In genomic region chr6:127925915-127926314, GRCm38 (mm10) we compare ENCODE assay signal across 9 mouse cellular contexts. TPM values are rescaled to one million over a fixed set of nuclear protein-coding genes. Genes with fewer than 3 reads are reported as not detected.
A peak's percentile ranks its signal among the peaks of the same experiment; 100 is the strongest.
DNase-seq lines count a peak whose midpoint lies in the region; ATAC-seq and TF ChIP-seq lines count a peak whose summit lies in the region.
"Had no signal": no experiment of that assay in that cellular context is flagged by ENCODE, and none has a peak within 500 bp of the region (broad histone marks: within the 10 kb centered on the region; RNA-seq: fewer than 3 reads in every experiment).

No protein-coding gene starts in this region.

- no peak overlapping the region for H3K4me3 ChIP-seq in embryonic facial prominence, embryonic 13.5 days
- H3K4me3 ChIP-seq in embryonic facial prominence, embryonic 10.5 days: no peak overlapping the region
- no peak overlapping the region for H3K4me3 ChIP-seq in layer of hippocampus, adult 2 months
- H3K4me3 ChIP-seq in neural tube, embryonic 13.5 days: no peak overlapping the region
- no peak overlapping the region for H3K4me3 ChIP-seq in lung, adult 2 months (replicated peaks; ENCODE audit: extremely low read depth, low read depth, low read length)
- H3K4me3 ChIP-seq: heart, embryonic 13.5 days had no signal

- H3K27ac ChIP-seq in embryonic facial prominence, embryonic 13.5 days: no peak overlapping the region
- no peak overlapping the region; the same call in 1 of the 2 replicates for H3K27ac ChIP-seq in embryonic facial prominence, embryonic 10.5 days (replicated peaks)
- peak overlapping the region; percentile 78 for H3K27ac ChIP-seq in layer of hippocampus, adult 2 months
- H3K27ac ChIP-seq in neural tube, embryonic 13.5 days (replicated peaks): 0 out of 2 replicates have a peak overlapping the region, but pooled peaks have one; percentile 38
- H3K27ac ChIP-seq: heart, embryonic 13.5 days had no signal

- ATAC-seq in embryonic facial prominence, embryonic 13.5 days (ENCODE audit: insufficient number of reproducible peaks, insufficient read depth, low FRiP score, low TSS enrichment, low read depth): no peak
- peak; percentile 64; the same call in 1 of the 2 replicates for ATAC-seq in neural tube, embryonic 13.5 days (ENCODE audit: low read depth)
- no peak for ATAC-seq in megakaryocyte-erythroid progenitor cell, adult 5-6 weeks (replicated peaks; ENCODE audit: low FRiP score, low TSS enrichment, poor library complexity, severe bottlenecking)

- TF ChIP-seq POLR2A in lung, adult 2 months (IDR thresholded peaks at IDR 0.05; ENCODE audit: borderline replicate concordance, extremely low read depth, low read depth, low read length): no peak

- no peak for TF ChIP-seq CTCF in layer of hippocampus, adult 2 months (conservative IDR thresholded peaks at IDR 0.05)
- no peak for TF ChIP-seq CTCF in lung, adult 2 months (IDR thresholded peaks at IDR 0.05; ENCODE audit: insufficient read depth, low read length)

- no peak for DNase-seq in embryonic facial prominence, embryonic 10.5 days (ENCODE audit: low spot score)
- DNase-seq in cerebellum, postnatal 14 days: peak; percentile 37 to 43
- peak; percentile 81 to 85 for DNase-seq in layer of hippocampus, adult 2 months (ENCODE audit: low spot score in 2 of 2)
- DNase-seq in spleen, postnatal 4 days (ENCODE audit: low spot score in 2 of 2): no peak
- DNase-seq in lung, adult 2 months: no peak

- H3K9me3 ChIP-seq in embryonic facial prominence, embryonic 13.5 days: no peaks in the 10 kb centered on the region
- H3K9me3 ChIP-seq in embryonic facial prominence, embryonic 10.5 days: no peaks in the 10 kb centered on the region
- H3K9me3 ChIP-seq in neural tube, embryonic 13.5 days: no peaks in the 10 kb centered on the region
- H3K9me3 ChIP-seq: heart, embryonic 13.5 days had no signal

- H3K27me3 ChIP-seq in embryonic facial prominence, embryonic 13.5 days: no peaks in the 10 kb centered on the region; the same call in 1 of the 2 replicates
- peaks cover 34% of the 10 kb centered on the region for H3K27me3 ChIP-seq in embryonic facial prominence, embryonic 10.5 days (replicated peaks; ENCODE audit: low read depth, poor library complexity, severe bottlenecking)
- no peaks in the 10 kb centered on the region for H3K27me3 ChIP-seq in neural tube, embryonic 13.5 days

- H3K36me3 ChIP-seq in embryonic facial prominence, embryonic 13.5 days: peaks cover 52% of the 10 kb centered on the region
- no peaks in the 10 kb centered on the region; the same call in 1 of the 2 replicates for H3K36me3 ChIP-seq in embryonic facial prominence, embryonic 10.5 days (replicated peaks)
- H3K36me3 ChIP-seq in neural tube, embryonic 13.5 days: 0 out of 2 replicates have a peak, but pooled peaks cover 2% of the 10 kb centered on the region
- H3K36me3 ChIP-seq: heart, embryonic 13.5 days had no signal

- no peak overlapping the region for H3K4me2 ChIP-seq in embryonic facial prominence, embryonic 13.5 days
- no peak overlapping the region for H3K4me2 ChIP-seq in neural tube, embryonic 13.5 days
- H3K4me2 ChIP-seq: heart, embryonic 13.5 days had no signal

- H3K9ac ChIP-seq in embryonic facial prominence, embryonic 13.5 days: 0 out of 2 replicates have a peak overlapping the region, but pooled peaks have one; percentile 1
- H3K9ac ChIP-seq in neural tube, embryonic 13.5 days: no peak overlapping the region
- H3K9ac ChIP-seq: heart, embryonic 13.5 days had no signal

- 69% methylated on average over 9 of the region's 9 CpGs for WGBS in embryonic facial prominence, embryonic 13.5 days
- WGBS in embryonic facial prominence, embryonic 10.5 days: 70% methylated on average over 9 of the region's 9 CpGs
- 56% methylated on average over 9 of the region's 9 CpGs for WGBS in neural tube, embryonic 13.5 days
- 67% methylated on average over 9 of the region's 9 CpGs for WGBS in lung, adult 2 months

- 0 out of 2 replicates have a peak, but pooled peaks cover 3% of the 10 kb centered on the region for H3K4me1 ChIP-seq in embryonic facial prominence, embryonic 13.5 days
- peaks cover 25% of the 10 kb centered on the region for H3K4me1 ChIP-seq in embryonic facial prominence, embryonic 10.5 days
- peaks cover 13% of the 10 kb centered on the region; the same call in 1 of the 2 replicates for H3K4me1 ChIP-seq in neural tube, embryonic 13.5 days (replicated peaks)
- H3K4me1 ChIP-seq in lung, adult 2 months (ENCODE audit: control insufficient read depth, insufficient read depth, low read length): no peaks in the 10 kb centered on the region

RNA-seq across cellular contexts. Expression of gene Tspan11, which starts 38.5 kb away (rescaled TPM):
- 30.3 and 35.0 TPM in 2 replicates for polyA plus RNA-seq in embryonic facial prominence, embryonic 13.5 days (2015; fragmentation: Nextera tagmentation; extraction: Ambion mirVana)
- 3.9 and 6.9 TPM in 2 replicates for polyA plus RNA-seq in embryonic facial prominence, embryonic 10.5 days (2016; fragmentation: Nextera tagmentation; extraction: Ambion mirVana)
- total RNA-seq in layer of hippocampus, adult 2 months (2021): 1 to 10 TPM; 1.7 to 3.2 TPM
- 9.8 and 14.7 TPM in 2 replicates for polyA plus RNA-seq in neural tube, embryonic 13.5 days (2015; fragmentation: Nextera tagmentation; extraction: Ambion mirVana)
- not detected in 2 replicates for total RNA-seq in megakaryocyte-erythroid progenitor cell, adult 5-6 weeks (2014; fragmentation: Nextera tagmentation)
- total RNA-seq in megakaryocyte-erythroid progenitor cell, adult 5-6 weeks (2017): not detected in 2 replicates
- 47.4 and 85.7 TPM in 2 replicates for polyA plus RNA-seq in lung, adult 2 months (2012; rRNA removed)

Comparison
In these comparisons a context has a peak if more than half of its experiments do, and no peak if none do; other contexts are left out.
1. H3K27ac ChIP-seq: peak in layer of hippocampus, adult 2 months (single experiment) and neural tube, embryonic 13.5 days (single experiment); none in embryonic facial prominence, embryonic 13.5 days (single experiment) and embryonic facial prominence, embryonic 10.5 days (single experiment).
2. DNase-seq: peak in cerebellum, postnatal 14 days (2 of 2) and layer of hippocampus, adult 2 months (2 of 2); none in embryonic facial prominence, embryonic 10.5 days (single experiment), spleen, postnatal 4 days (0 of 2) and lung, adult 2 months (single experiment).